Mouse (Mus musculus) embryonic facial prominence, embryonic 11.5 days (tissue): ENCODE data around the gene Snx5. TPM values are rescaled to one million over a fixed set of nuclear protein-coding genes. Genes with fewer than 3 reads are reported as not detected.

ENCODE experiments used
- ATAC-seq: fragments of 200-750 bp; cut with Nextera tagmentation; replicated peaks from 2 replicates; pipeline ENCODE4 v1.8.0; 2017; ENCODE audit warnings: low read depth; ENCODE audit not compliant: insufficient number of reproducible peaks, low FRiP score, low TSS enrichment
- DNase-seq: peaks from one replicate; pipeline ENCODE4 v3.0.0-alpha.2; 2015; ENCODE audit warnings: low spot score
- H3K27ac ChIP-seq: fragments of 300-500 bp; sonication (generic); replicated peaks from 2 replicates; pipeline ENCODE4 v1.5.1; 2014; ENCODE audit warnings: mild to moderate bottlenecking, low read depth, low read length, control low read depth
- H3K27me3 ChIP-seq: fragments of 300-500 bp; sonication (generic); 2 replicates; pipeline ENCODE4 v1.6.1; 2014; ENCODE audit warnings: mild to moderate bottlenecking, low read length, moderate library complexity, mixed read lengths; ENCODE audit not compliant: control insufficient read depth, insufficient read depth
- H3K36me3 ChIP-seq: fragments of 300-500 bp; sonication (generic); replicated peaks from 2 replicates; pipeline ENCODE4 v1.6.1; 2014; ENCODE audit warnings: low read depth, mild to moderate bottlenecking, low read length, moderate library complexity, mixed read lengths; ENCODE audit not compliant: control insufficient read depth, insufficient read depth
- H3K4me1 ChIP-seq: fragments of 300-500 bp; sonication (generic); 2 replicates; pipeline ENCODE4 v1.6.1; 2014; ENCODE audit warnings: low read length, mixed read lengths; ENCODE audit not compliant: control insufficient read depth, insufficient read depth
- H3K4me2 ChIP-seq: fragments of 300-500 bp; sonication (generic); 2 replicates; pipeline ENCODE4 v1.6.1; 2014; ENCODE audit warnings: low read depth, mild to moderate bottlenecking, control low read depth, low read length, moderate library complexity
- H3K4me3 ChIP-seq: fragments of 300-500 bp; sonication (generic); 2 replicates; pipeline ENCODE4 v1.5.1; 2014; ENCODE audit warnings: low read depth, low read length, control low read depth
- H3K9ac ChIP-seq: fragments of 300-500 bp; sonication (generic); replicated peaks from 2 replicates; pipeline ENCODE4 v1.6.1; 2014; ENCODE audit warnings: mild to moderate bottlenecking, control low read depth, low read length
- H3K9me3 ChIP-seq: fragments of 300-500 bp; sonication (generic); replicated peaks from 2 replicates; pipeline ENCODE4 v1.6.1; 2016; ENCODE audit warnings: mild to moderate bottlenecking, low read length, inconsistent platforms, mixed read lengths; ENCODE audit not compliant: control insufficient read depth
- WGBS: fragments of 180-500 bp; shearing (Covaris S2); extraction: QIAGEN DNeasy Blood & Tissue Kit; methylation state at CpG from one replicate; pipeline ENCODE4 v1.1.7; 2014; 5-methylcytosine and 5-hydroxymethylcytosine counted together
- polyA plus RNA-seq: library from polyadenylated mRNA; unstranded; fragments of >200 nt; fragmentation: Nextera tagmentation; extraction: Ambion mirVana; gene quantifications from 2 replicates; pipeline ENCODE4 v1.2.1, GENCODE M21; 2014

The Snx5 gene
- polyA plus RNA-seq, 1 experiment from 2014 or later = 148 TPM

GRCm38 (mm10) chr2:144265120-144265488 is 5.6 kb downstream of the Snx5 start:
- no peak overlapping the region for H3K27ac ChIP-seq
- no peaks in the 10 kb centered on the region for H3K4me1 ChIP-seq
- ATAC-seq (no peak), DNase-seq (no peak)
- 68% methylated on average over 3 of the region's 3 CpGs for WGBS
- no peaks in the 10 kb centered on the region for H3K27me3 ChIP-seq
- no peaks in the 10 kb centered on the region for H3K9me3 ChIP-seq
- H3K4me2 ChIP-seq = no peak overlapping the region
- H3K36me3 ChIP-seq = peaks cover 3% of the 10 kb centered on the region
- no peak overlapping the region for H3K4me3 ChIP-seq
- no peak overlapping the region for H3K9ac ChIP-seq

GRCm38 (mm10) chr2:144264398-144265119 is 6.1 kb downstream of the Snx5 start:
- H3K27me3 ChIP-seq = no peaks in the 10 kb centered on the region
- H3K36me3 ChIP-seq = peaks cover 3% of the 10 kb centered on the region
- no peak for ATAC-seq
- H3K27ac ChIP-seq = no peak overlapping the region
- DNase-seq = no peak
- no peak overlapping the region for H3K4me2 ChIP-seq
- WGBS = 79% methylated on average over 5 of the region's 5 CpGs
- no peak overlapping the region for H3K9ac ChIP-seq
- H3K4me3 ChIP-seq = no peak overlapping the region
- no peaks in the 10 kb centered on the region for H3K4me1 ChIP-seq
- H3K9me3 ChIP-seq = no peaks in the 10 kb centered on the region

DNA sequence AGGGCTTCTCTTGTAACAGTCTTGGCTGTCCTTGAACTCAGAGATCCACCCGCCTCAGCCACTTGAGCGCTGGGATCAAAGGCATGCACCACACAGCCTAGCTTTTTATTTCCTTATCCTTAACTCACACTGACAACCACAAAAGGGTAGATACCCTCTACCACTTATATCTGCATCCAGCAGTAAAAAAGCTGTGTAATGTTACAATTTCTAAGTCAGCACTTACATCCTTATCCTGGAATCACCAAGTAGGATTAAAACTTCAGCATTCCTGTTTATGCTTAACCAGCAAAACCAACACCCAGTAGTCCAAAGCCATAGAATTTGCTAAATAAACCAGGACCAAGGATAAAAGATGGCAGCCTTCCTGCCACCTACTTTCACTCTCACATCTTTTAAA is 7.9 kb downstream of the Snx5 start:
- peaks cover 3% of the 10 kb centered on the region for H3K36me3 ChIP-seq
- H3K27me3 ChIP-seq = no peaks in the 10 kb centered on the region
- no peaks in the 10 kb centered on the region for H3K4me1 ChIP-seq
- H3K9ac ChIP-seq = no peak overlapping the region
- H3K4me2 ChIP-seq = no peak overlapping the region
- WGBS = 85% methylated on average over 2 of the region's 2 CpGs
- H3K4me3 ChIP-seq = no peak overlapping the region
- H3K27ac ChIP-seq = no peak overlapping the region
- ATAC-seq (no peak), DNase-seq (no peak)
- H3K9me3 ChIP-seq = no peaks in the 10 kb centered on the region

- peaks cover 10% of the 10 kb centered on the region for H3K36me3 ChIP-seq
- H3K9me3 ChIP-seq = no peaks in the 10 kb centered on the region
- ATAC-seq (no peak), DNase-seq (no peak)
- H3K9ac ChIP-seq = no peak overlapping the region
- H3K4me3 ChIP-seq = no peak overlapping the region
- no peak overlapping the region for H3K27ac ChIP-seq
- H3K27me3 ChIP-seq = no peaks in the 10 kb centered on the region
- no peak overlapping the region for H3K4me2 ChIP-seq
- no peaks in the 10 kb centered on the region for H3K4me1 ChIP-seq
Measured at GRCm38 (mm10) chr2:144250111-144250510, 20.6 kb downstream of the Snx5 start.

- H3K27ac ChIP-seq = no peak overlapping the region
- no peak overlapping the region for H3K4me3 ChIP-seq
- H3K27me3 ChIP-seq = no peaks in the 10 kb centered on the region
- peaks cover 3% of the 10 kb centered on the region for H3K36me3 ChIP-seq
- no peaks in the 10 kb centered on the region for H3K4me1 ChIP-seq
- DNase-seq (no peak), ATAC-seq (0 out of 2 replicates have a peak, but pooled peaks have one; percentile 10)
- H3K9ac ChIP-seq = no peak overlapping the region
- WGBS = 30% methylated on average over 3 of the region's 4 CpGs
- H3K4me2 ChIP-seq = no peak overlapping the region
- no peaks in the 10 kb centered on the region for H3K9me3 ChIP-seq
Measured at GRCm38 (mm10) chr2:144248613-144249376, 21.9 kb downstream of the Snx5 start.

GRCm38 (mm10) chr2:144247337-144247978 is 23.2 kb downstream of the Snx5 start:
- no peaks in the 10 kb centered on the region for H3K4me1 ChIP-seq
- H3K4me2 ChIP-seq = no peak overlapping the region
- DNase-seq (no peak), ATAC-seq (no peak)
- no peaks in the 10 kb centered on the region for H3K27me3 ChIP-seq
- H3K27ac ChIP-seq = no peak overlapping the region
- no peak overlapping the region for H3K4me3 ChIP-seq
- H3K36me3 ChIP-seq = peaks cover 3% of the 10 kb centered on the region
- WGBS = 36% methylated on average over 5 of the region's 5 CpGs
- H3K9ac ChIP-seq = no peak overlapping the region
- H3K9me3 ChIP-seq = no peaks in the 10 kb centered on the region

DNA sequence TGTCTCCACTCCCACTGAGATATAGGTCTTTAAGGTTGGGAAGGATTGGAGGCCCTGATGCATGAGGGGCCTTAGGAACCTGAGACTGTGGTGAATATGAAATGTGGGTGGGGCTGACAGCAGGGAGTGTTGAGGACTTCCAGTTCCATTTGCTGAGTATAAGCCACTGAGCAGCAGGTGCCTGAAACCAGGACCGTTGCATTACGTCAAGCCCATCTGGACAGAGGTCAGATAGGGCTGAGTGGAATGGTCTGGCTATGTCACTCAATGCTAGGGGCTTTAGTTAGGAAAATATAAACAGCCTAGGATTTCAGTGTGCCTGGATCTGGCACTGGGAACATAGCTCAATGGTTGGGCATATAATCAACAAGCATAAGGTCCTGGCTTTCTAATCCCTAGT is 24.4 kb downstream of the Snx5 start:
- Histone ChIP-seq H3K4me2 (no peak overlapping the region), H3K9me3 (no peaks in the 10 kb centered on the region), H3K36me3 (peaks cover 3% of the 10 kb centered on the region), H3K4me1 (no peaks in the 10 kb centered on the region), H3K4me3 (no peak overlapping the region), H3K27ac (no peak overlapping the region), H3K9ac (no peak overlapping the region), H3K27me3 (no peaks in the 10 kb centered on the region)
- DNase-seq (no peak), ATAC-seq (no peak)
- WGBS = 78% methylated on average over 2 of the region's 2 CpGs

GRCm38 (mm10) chr2:144245464-144245863 is 25.2 kb downstream of the Snx5 start:
- Histone ChIP-seq H3K36me3 (no peaks in the 10 kb centered on the region; the same call in 1 of the 2 replicates), H3K9ac (no peak overlapping the region), H3K9me3 (no peaks in the 10 kb centered on the region), H3K4me3 (no peak overlapping the region), H3K27ac (no peak overlapping the region), H3K27me3 (no peaks in the 10 kb centered on the region), H3K4me2 (no peak overlapping the region), H3K4me1 (no peaks in the 10 kb centered on the region)
- DNase-seq (no peak), ATAC-seq (no peak)
- WGBS = 64% methylated on average over 7 of the region's 7 CpGs
